Mouse (Mus musculus) small intestine, adult 2 months (tissue): ENCODE data around the gene Meioc. TPM values are rescaled to one million over a fixed set of nuclear protein-coding genes. Genes with fewer than 3 reads are reported as not detected.

Experiments
- H3K27ac ChIP-seq: fragments of 200-500 bp; 2 replicates; pipeline ENCODE4 v1.5.1; 2012; ENCODE audit warnings: low read depth, low read length, control low read depth, inconsistent platforms; ENCODE audit not compliant: insufficient read depth
- H3K27me3 ChIP-seq: fragments of 200-500 bp; 2 replicates; pipeline ENCODE4 v1.6.1; 2012; ENCODE audit warnings: mild to moderate bottlenecking, moderate library complexity, low read length, inconsistent platforms; ENCODE audit not compliant: control insufficient read depth, insufficient read depth
- H3K36me3 ChIP-seq: fragments of 200-500 bp; 2 replicates; pipeline ENCODE4 v1.6.1; 2012; ENCODE audit warnings: mild to moderate bottlenecking, low read length, control low read depth, inconsistent platforms; ENCODE audit not compliant: control insufficient read depth, insufficient read depth
- H3K4me1 ChIP-seq: fragments of 200-500 bp; 2 replicates; pipeline ENCODE4 v1.6.1; 2012; ENCODE audit warnings: low read length, inconsistent platforms, mixed read lengths; ENCODE audit not compliant: control insufficient read depth, insufficient read depth, insufficient read length
- H3K4me3 ChIP-seq: fragments of 200-500 bp; 2 replicates; pipeline ENCODE4 v1.5.1; 2012; ENCODE audit warnings: low read depth, mild to moderate bottlenecking, control low read depth, inconsistent platforms, low read length, moderate library complexity
- CTCF ChIP-seq: fragments of 200-500 bp; IDR thresholded peaks from 2 replicates; pipeline ENCODE4 v1.5.1; 2012; ENCODE audit warnings: low read depth, mild to moderate bottlenecking, control low read depth, inconsistent platforms, low read length, moderate library complexity, mixed read lengths; ENCODE audit not compliant: insufficient replicate concordance, insufficient read length; ENCODE audit errors: extremely low read depth
- POLR2A ChIP-seq: fragments of 200-500 bp; IDR thresholded peaks from 2 replicates; pipeline ENCODE4 v1.6.1; 2012; ENCODE audit warnings: low read depth, mild to moderate bottlenecking, control low read depth, inconsistent platforms, low read length, moderate library complexity
- WGBS: fragments of 180-500 bp; shearing (Covaris S2); methylation state at CpG from one replicate; pipeline ENCODE4 v1.1.7; 2018; 5-methylcytosine and 5-hydroxymethylcytosine counted together
- polyA plus RNA-seq: library from polyadenylated mRNA; depleted of rRNA; stranded (reverse); fragments of >200 nt; gene quantifications from 2 replicates; pipeline ENCODE4 v1.2.3, GENCODE M21; 2012

Meioc gene
- polyA plus RNA-seq, 1 experiment = not detected

DNA sequence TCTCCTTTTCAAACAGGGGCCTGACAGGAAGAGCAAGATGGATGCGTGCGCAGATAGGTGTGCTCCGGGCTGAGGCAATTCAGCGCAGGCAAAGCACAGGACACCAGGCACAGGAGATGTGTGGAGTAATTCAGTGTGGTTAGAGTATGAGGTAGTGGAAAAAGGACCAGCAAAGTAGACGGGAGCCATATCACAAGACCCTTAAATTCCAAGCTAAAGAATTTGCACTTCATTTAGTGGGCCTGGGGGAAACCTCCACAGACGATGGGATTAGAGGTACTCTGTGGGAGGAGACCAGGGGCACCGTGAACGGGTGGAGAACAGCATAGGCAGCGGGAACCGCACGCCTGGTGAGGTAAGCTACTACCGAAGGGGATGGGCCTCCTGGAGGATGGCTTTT, 15.6 kb upstream of the Meioc start:
- Histone ChIP-seq H3K27ac (no peak overlapping the region), H3K27me3 (no peaks in the 10 kb centered on the region), H3K36me3 (no peaks in the 10 kb centered on the region), H3K4me1 (peaks cover 7% of the 10 kb centered on the region; the same call in 1 of the 2 replicates), H3K4me3 (no peak overlapping the region)
- WGBS = 82% methylated on average over 12 of the region's 12 CpGs
- no peak for TF ChIP-seq CTCF

GRCm38 (mm10) chr11:102651381-102651780, 12.1 kb upstream of the Meioc start:
- 6% methylated on average over 9 of the region's 9 CpGs for WGBS

GRCm38 (mm10) chr11:102652844-102653243, 10.7 kb upstream of the Meioc start:
- H3K4me1 ChIP-seq = peaks cover 4% of the 10 kb centered on the region
- TF ChIP-seq POLR2A (no peak), CTCF (peak; percentile 43; the same call in 1 of the 2 replicates)
- no peak overlapping the region for H3K27ac ChIP-seq
- no peaks in the 10 kb centered on the region for H3K27me3 ChIP-seq
- no peak overlapping the region for H3K4me3 ChIP-seq
- H3K36me3 ChIP-seq = no peaks in the 10 kb centered on the region
- 71% methylated on average over 3 of the region's 3 CpGs for WGBS

More at GRCm38 (mm10) chr11:102651381-102651780, 12.1 kb upstream of the Meioc start:
- Histone ChIP-seq H3K36me3 (no peaks in the 10 kb centered on the region), H3K27ac (no peak overlapping the region), H3K27me3 (no peaks in the 10 kb centered on the region), H3K4me1 (peaks cover 3% of the 10 kb centered on the region; the same call in 1 of the 2 replicates), H3K4me3 (no peak overlapping the region)
- TF ChIP-seq POLR2A (no peak), CTCF (peak; percentile 88; the same call in 1 of the 2 replicates)

DNA sequence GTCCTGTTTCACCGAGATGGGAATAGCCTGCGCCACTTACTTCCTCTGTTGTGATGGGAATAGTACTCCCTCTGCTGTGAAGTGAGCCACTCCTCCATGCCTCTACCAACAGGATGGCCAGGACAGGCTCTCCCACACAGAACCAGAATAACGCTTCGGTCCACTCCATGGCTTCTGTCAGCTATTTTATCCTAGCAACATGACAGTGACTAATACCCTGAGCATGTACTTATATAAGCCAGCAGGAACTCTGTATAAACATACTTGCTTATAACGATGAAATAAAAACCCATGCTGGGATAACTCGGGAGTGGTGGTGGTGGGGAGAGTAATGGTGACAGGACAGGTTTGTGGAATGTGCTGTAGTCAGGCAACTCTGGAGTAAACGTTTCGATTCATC, 7.6 kb upstream of the Meioc start:
- Histone ChIP-seq H3K4me1 (peaks cover 4% of the 10 kb centered on the region), H3K36me3 (no peaks in the 10 kb centered on the region), H3K27ac (no peak overlapping the region), H3K27me3 (no peaks in the 10 kb centered on the region), H3K4me3 (no peak overlapping the region)
- 60% methylated on average over 8 of the region's 8 CpGs for WGBS
- TF ChIP-seq POLR2A (no peak), CTCF (no peak)

GRCm38 (mm10) chr11:102656326-102656926, 7.1 kb upstream of the Meioc start:
- TF ChIP-seq CTCF (peak; percentile 11; the same call in 1 of the 2 replicates), POLR2A (no peak)
- Histone ChIP-seq H3K4me1 (peaks cover 4% of the 10 kb centered on the region), H3K4me3 (no peak overlapping the region), H3K36me3 (no peaks in the 10 kb centered on the region), H3K27me3 (no peaks in the 10 kb centered on the region), H3K27ac (no peak overlapping the region)
- 5% methylated on average over 4 of the region's 4 CpGs for whole genome bisulfite sequencing

GRCm38 (mm10) chr11:102656931-102657330, 6.6 kb upstream of the Meioc start:
- 28% methylated on average over 6 of the region's 6 CpGs for WGBS
- H3K27me3 ChIP-seq = no peaks in the 10 kb centered on the region
- peaks cover 4% of the 10 kb centered on the region for H3K4me1 ChIP-seq
- H3K36me3 ChIP-seq = no peaks in the 10 kb centered on the region
- TF ChIP-seq POLR2A (no peak), CTCF (no peak)
- no peak overlapping the region for H3K27ac ChIP-seq
- no peak overlapping the region for H3K4me3 ChIP-seq

GRCm38 (mm10) chr11:102665151-102665550, 1.6 kb downstream of the Meioc start:
- H3K27ac ChIP-seq = no peak overlapping the region
- no peaks in the 10 kb centered on the region for H3K4me1 ChIP-seq
- H3K36me3 ChIP-seq = no peaks in the 10 kb centered on the region
- TF ChIP-seq POLR2A (no peak), CTCF (no peak)
- no peak overlapping the region for H3K4me3 ChIP-seq
- WGBS = 57% methylated on average over 33 of the region's 33 CpGs
- H3K27me3 ChIP-seq = peaks cover 24% of the 10 kb centered on the region
